Mouse (Mus musculus): ENCODE data around the gene Itm2c. TPM values are rescaled to one million over a fixed set of nuclear protein-coding genes. Genes with fewer than 3 reads are reported as not detected.
A peak's percentile ranks its signal among the peaks of the same experiment; 100 is the strongest.

The Itm2c gene
- polyA plus RNA-seq, 1 experiment from 2014 or later: 92.0 TPM

- no peak overlapping the region for H3K9ac ChIP-seq (ENCODE audit: low read length)
- no peaks in the 10 kb centered on the region for H3K9me3 ChIP-seq (ENCODE audit: control insufficient read depth, low read length)
- H3K27ac ChIP-seq (ENCODE audit: low read depth): 0 out of 2 replicates have a peak overlapping the region, but pooled peaks have one; percentile 33
- peak overlapping the region; percentile 9; the same call in 1 of the 2 replicates for H3K4me2 ChIP-seq (ENCODE audit: low read length)
- DNase-seq (ENCODE audit: low spot score) (no peak), ATAC-seq (replicated peaks; ENCODE audit: low FRiP score, low TSS enrichment, low read depth) (no peak)
- H3K27me3 ChIP-seq (replicated peaks; ENCODE audit: control insufficient read depth, insufficient read depth, low read length): no peaks in the 10 kb centered on the region
- no peak overlapping the region for H3K4me3 ChIP-seq (ENCODE audit: low read depth, low read length)
- 64% methylated on average over 12 of the region's 12 CpGs for WGBS
- H3K4me1 ChIP-seq (replicated peaks; ENCODE audit: control insufficient read depth, insufficient read depth, low read length): peaks cover 53% of the 10 kb centered on the region
- no peaks in the 10 kb centered on the region for H3K36me3 ChIP-seq (ENCODE audit: control insufficient read depth, insufficient read depth, low read length)
Observed at GRCm38 (mm10) chr1:85896781-85897700, 3.0 kb downstream of the Itm2c start.

DNA sequence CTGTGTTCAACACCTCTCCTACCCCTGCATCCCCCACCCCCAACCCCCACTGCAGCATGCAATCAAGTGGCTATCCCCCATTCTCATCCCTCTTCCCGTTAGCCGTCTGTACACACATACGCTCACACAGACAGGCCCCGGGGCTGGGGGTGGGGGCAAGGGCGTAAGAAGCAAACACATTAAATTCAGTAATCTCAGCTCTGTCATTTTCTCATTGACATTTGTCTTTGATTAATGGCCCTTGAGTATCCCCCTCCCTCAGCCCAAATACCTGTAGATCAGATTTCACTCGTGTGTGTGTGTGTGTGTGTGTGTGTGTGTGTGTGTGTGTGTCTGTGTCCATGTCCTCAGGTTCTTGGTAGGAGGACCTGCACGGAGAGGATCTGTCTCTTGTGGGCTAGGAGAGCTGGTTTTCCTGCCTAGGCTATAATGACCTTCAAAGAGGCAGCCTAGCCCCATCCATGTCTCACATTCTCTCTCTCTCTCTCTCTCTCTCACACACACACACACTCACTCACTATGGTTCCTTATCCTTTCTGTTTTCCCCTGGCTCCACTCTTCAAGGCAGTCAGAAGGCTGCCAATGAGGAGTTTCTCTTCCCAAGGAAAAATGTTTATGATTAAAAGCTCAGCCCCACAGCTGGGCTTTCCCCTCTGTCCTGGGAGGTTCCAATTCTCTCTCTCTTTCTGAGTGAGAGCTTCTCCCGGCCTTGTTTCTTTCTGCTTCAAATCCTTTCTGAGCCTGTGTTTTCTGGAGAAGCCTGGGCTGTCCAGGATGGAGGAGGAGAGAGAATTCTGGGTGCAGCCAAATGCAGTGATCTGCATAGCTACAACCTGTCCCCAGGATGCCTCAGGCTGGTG, 4.0 kb downstream of the Itm2c start:
- Histone ChIP-seq H3K27ac (ENCODE audit: low read depth) (peak overlapping the region; percentile 55; the same call in 1 of the 2 replicates), H3K9ac (ENCODE audit: low read length) (no peak overlapping the region), H3K9me3 (ENCODE audit: control insufficient read depth, low read length) (no peaks in the 10 kb centered on the region), H3K4me3 (ENCODE audit: low read depth, low read length) (no peak overlapping the region), H3K4me1 (replicated peaks; ENCODE audit: control insufficient read depth, insufficient read depth, low read length) (peaks cover 57% of the 10 kb centered on the region), H3K36me3 (ENCODE audit: control insufficient read depth, insufficient read depth, low read length) (peaks cover 3% of the 10 kb centered on the region), H3K27me3 (replicated peaks; ENCODE audit: control insufficient read depth, insufficient read depth, low read length) (no peaks in the 10 kb centered on the region), H3K4me2 (ENCODE audit: low read length) (peak overlapping the region; percentile 7; the same call in 1 of the 2 replicates)
- 20% methylated on average over 8 of the region's 8 CpGs for WGBS
- ATAC-seq (replicated peaks; ENCODE audit: low FRiP score, low TSS enrichment, low read depth): no peak
- no peak for DNase-seq (ENCODE audit: low spot score)

GRCm38 (mm10) chr1:85898761-85899387, 4.8 kb downstream of the Itm2c start:
- Histone ChIP-seq H3K27me3 (replicated peaks; ENCODE audit: control insufficient read depth, insufficient read depth, low read length) (no peaks in the 10 kb centered on the region), H3K9me3 (ENCODE audit: control insufficient read depth, low read length) (no peaks in the 10 kb centered on the region), H3K9ac (ENCODE audit: low read length) (no peak overlapping the region), H3K36me3 (ENCODE audit: control insufficient read depth, insufficient read depth, low read length) (peaks cover 11% of the 10 kb centered on the region), H3K4me2 (ENCODE audit: low read length) (0 out of 2 replicates have a peak overlapping the region, but pooled peaks have one; percentile 1), H3K4me1 (replicated peaks; ENCODE audit: control insufficient read depth, insufficient read depth, low read length) (peaks cover 57% of the 10 kb centered on the region), H3K4me3 (ENCODE audit: low read depth, low read length) (no peak overlapping the region), H3K27ac (ENCODE audit: low read depth) (peak overlapping the region; percentile 55; the same call in 1 of the 2 replicates)
- ATAC-seq (replicated peaks; ENCODE audit: low FRiP score, low TSS enrichment, low read depth) (no peak), DNase-seq (ENCODE audit: low spot score) (no peak)
- 49% methylated on average over 12 of the region's 12 CpGs for WGBS

DNA sequence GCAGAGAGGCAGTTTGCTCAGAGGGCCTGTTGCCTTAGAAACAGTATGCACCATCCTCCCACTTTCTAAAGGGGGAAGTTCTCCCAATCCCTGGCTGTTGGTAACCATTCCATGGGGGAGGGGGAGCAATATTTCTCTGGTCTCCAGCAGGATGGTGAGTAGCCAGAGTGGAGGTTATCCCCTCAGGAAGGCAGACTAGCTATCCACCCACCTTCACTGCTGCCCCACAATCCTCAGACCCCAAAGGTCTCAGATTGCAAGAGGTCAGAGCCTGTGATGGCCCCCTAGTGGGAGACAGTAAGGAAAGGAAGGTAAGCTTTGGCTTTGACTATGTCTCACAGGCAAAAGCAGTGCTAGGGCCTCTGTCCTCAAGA, 5.3 kb downstream of the Itm2c start:
- Histone ChIP-seq H3K9ac (ENCODE audit: low read length) (no peak overlapping the region), H3K27ac (ENCODE audit: low read depth) (no peak overlapping the region), H3K4me2 (ENCODE audit: low read length) (no peak overlapping the region), H3K4me3 (ENCODE audit: low read depth, low read length) (no peak overlapping the region), H3K9me3 (ENCODE audit: control insufficient read depth, low read length) (no peaks in the 10 kb centered on the region), H3K36me3 (ENCODE audit: control insufficient read depth, insufficient read depth, low read length) (peaks cover 16% of the 10 kb centered on the region), H3K27me3 (replicated peaks; ENCODE audit: control insufficient read depth, insufficient read depth, low read length) (no peaks in the 10 kb centered on the region), H3K4me1 (replicated peaks; ENCODE audit: control insufficient read depth, insufficient read depth, low read length) (peaks cover 57% of the 10 kb centered on the region)
- DNase-seq (ENCODE audit: low spot score) (no peak), ATAC-seq (replicated peaks; ENCODE audit: low FRiP score, low TSS enrichment, low read depth) (no peak)

DNA sequence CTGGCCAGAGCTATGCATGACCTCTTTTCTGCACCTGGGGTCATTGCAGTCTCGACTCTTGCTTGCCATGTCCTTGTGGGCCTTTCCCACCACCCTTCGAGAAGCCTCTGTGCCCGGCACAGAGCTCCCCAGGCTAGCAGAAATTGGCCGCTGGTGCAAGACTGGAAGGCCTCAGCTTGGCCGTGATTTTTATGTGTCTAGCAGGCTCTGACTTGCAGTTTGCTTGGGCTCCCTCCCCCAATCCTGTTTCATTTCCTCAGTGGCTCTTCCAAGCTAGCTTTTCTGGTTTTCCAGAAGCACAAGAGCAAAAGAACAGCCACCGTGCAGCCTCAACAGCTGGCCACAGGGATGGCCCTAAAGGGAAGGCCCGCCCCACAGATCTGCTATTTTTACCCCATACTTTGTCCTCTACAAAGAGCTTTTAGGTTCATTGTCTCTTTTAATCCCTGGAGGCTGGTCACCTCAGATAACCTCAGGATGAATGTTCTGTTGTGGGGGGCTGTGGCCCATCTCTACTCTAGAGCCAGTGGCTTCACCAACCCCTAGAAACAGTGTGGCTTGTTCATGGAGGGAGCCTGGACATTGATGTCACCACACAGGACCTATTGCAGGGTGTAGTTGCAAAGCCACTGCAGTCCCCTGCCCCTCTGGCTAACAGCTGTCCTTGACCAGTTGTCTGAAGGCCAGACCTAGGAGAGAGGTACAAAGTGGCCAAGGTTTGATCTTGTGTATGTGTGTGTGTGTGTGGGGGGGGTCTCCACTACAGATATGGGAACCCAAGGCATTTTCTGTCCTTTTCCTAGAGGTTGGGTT, 6.6 kb downstream of the Itm2c start:
- Histone ChIP-seq H3K27me3 (replicated peaks; ENCODE audit: control insufficient read depth, insufficient read depth, low read length) (no peaks in the 10 kb centered on the region), H3K27ac (ENCODE audit: low read depth) (no peak overlapping the region), H3K9ac (ENCODE audit: low read length) (no peak overlapping the region), H3K4me3 (ENCODE audit: low read depth, low read length) (no peak overlapping the region), H3K4me1 (replicated peaks; ENCODE audit: control insufficient read depth, insufficient read depth, low read length) (peaks cover 57% of the 10 kb centered on the region), H3K4me2 (ENCODE audit: low read length) (no peak overlapping the region), H3K36me3 (ENCODE audit: control insufficient read depth, insufficient read depth, low read length) (peaks cover 29% of the 10 kb centered on the region), H3K9me3 (ENCODE audit: control insufficient read depth, low read length) (no peaks in the 10 kb centered on the region)
- 58% methylated on average over 7 of the region's 7 CpGs for WGBS
- ATAC-seq (replicated peaks; ENCODE audit: low FRiP score, low TSS enrichment, low read depth) (no peak), DNase-seq (ENCODE audit: low spot score) (no peak)

- DNase-seq (ENCODE audit: low spot score): no peak
- Histone ChIP-seq H3K36me3 (ENCODE audit: control insufficient read depth, insufficient read depth, low read length) (peaks cover 38% of the 10 kb centered on the region), H3K4me2 (ENCODE audit: low read length) (no peak overlapping the region), H3K4me1 (replicated peaks; ENCODE audit: control insufficient read depth, insufficient read depth, low read length) (peaks cover 49% of the 10 kb centered on the region), H3K4me3 (ENCODE audit: low read depth, low read length) (no peak overlapping the region), H3K9ac (ENCODE audit: low read length) (no peak overlapping the region), H3K27me3 (replicated peaks; ENCODE audit: control insufficient read depth, insufficient read depth, low read length) (no peaks in the 10 kb centered on the region), H3K9me3 (ENCODE audit: control insufficient read depth, low read length) (no peaks in the 10 kb centered on the region), H3K27ac (ENCODE audit: low read depth) (no peak overlapping the region)
- 61% methylated on average over 3 of the region's 3 CpGs for WGBS
- ATAC-seq (replicated peaks; ENCODE audit: low FRiP score, low TSS enrichment, low read depth): 0 out of 2 replicates have a peak, but pooled peaks have one; percentile 40
Observed at GRCm38 (mm10) chr1:85901516-85902107, 7.5 kb downstream of the Itm2c start.

GRCm38 (mm10) chr1:85902108-85902561, 8.1 kb downstream of the Itm2c start:
- no peak for DNase-seq (ENCODE audit: low spot score)

More at GRCm38 (mm10) chr1:85902108-85902561, 8.1 kb downstream of the Itm2c start:
- H3K27me3 ChIP-seq (replicated peaks; ENCODE audit: control insufficient read depth, insufficient read depth, low read length): no peaks in the 10 kb centered on the region
- no peak overlapping the region for H3K9ac ChIP-seq (ENCODE audit: low read length)
- ATAC-seq (replicated peaks; ENCODE audit: low FRiP score, low TSS enrichment, low read depth): 0 out of 2 replicates have a peak, but pooled peaks have one; percentile 34
- no peak overlapping the region for H3K4me3 ChIP-seq (ENCODE audit: low read depth, low read length)
- no peak overlapping the region for H3K4me2 ChIP-seq (ENCODE audit: low read length)
- peaks cover 43% of the 10 kb centered on the region for H3K4me1 ChIP-seq (replicated peaks; ENCODE audit: control insufficient read depth, insufficient read depth, low read length)
- H3K36me3 ChIP-seq (ENCODE audit: control insufficient read depth, insufficient read depth, low read length): peaks cover 43% of the 10 kb centered on the region
- H3K27ac ChIP-seq (ENCODE audit: low read depth): no peak overlapping the region
- H3K9me3 ChIP-seq (ENCODE audit: control insufficient read depth, low read length): no peaks in the 10 kb centered on the region
- 39% methylated on average over 7 of the region's 7 CpGs for WGBS

Measured in intestine, embryonic 14.5 days (tissue).